Mouse (Mus musculus) megakaryocyte-erythroid progenitor cell, adult 5-6 weeks (primary cell): Measurements from ENCODE around the gene Akr1c12. TPM values are rescaled to one million over a fixed set of nuclear protein-coding genes. Genes with fewer than 3 reads are reported as not detected.

ENCODE experiments used
- ATAC-seq: replicated peaks from 2 replicates; pipeline ENCODE4 v1.8.0; 2016; ENCODE audit warnings: mild to moderate bottlenecking, inconsistent platforms; ENCODE audit not compliant: severe bottlenecking, poor library complexity, low FRiP score, low TSS enrichment
- total RNA-seq, 2 experiments: library from RNA; stranded (forward) in 1 of 2; stranded (reverse) in 1 of 2; fragments of 200-1000, 215-1000 nt in 1 of 2; fragments of >200 nt in 1 of 2; fragmentation: Nextera tagmentation in 1 of 2; gene quantifications; 2 replicates each; pipeline ENCODE4 v1.2.3; 2014 to 2017

Gene Akr1c12
- total RNA-seq, 2 experiments from 2014 or later = not detected

GRCm38 (mm10) chr13:4228441-4228840 is 50.8 kb downstream of the Akr1c12 start, which contains the start of gene Akr1c19:
Gene Akr1c19 (plus strand): TSS chr13:4228700.
- no peak for ATAC-seq

Other genes starting within 250 kb of the Akr1c12 start
- gene Akr1c14, start 230.4 kb downstream of the Akr1c12 start, total RNA-seq (2014; fragmentation: Nextera tagmentation) = not detected in 2 replicates
- not detected in 2 replicates for gene Akr1c14, start 230.4 kb downstream of the Akr1c12 start, total RNA-seq (2017)
- not detected in 2 replicates for gene Akr1c18, start 128.8 kb downstream of the Akr1c12 start, total RNA-seq (2014; fragmentation: Nextera tagmentation)
- not detected in 2 replicates for gene Akr1c18, start 128.8 kb downstream of the Akr1c12 start, total RNA-seq (2017)
- 8.3 and 13.6 TPM in 2 replicates for gene Akr1c13, start 88.3 kb downstream of the Akr1c12 start, total RNA-seq (2014; fragmentation: Nextera tagmentation)
- 21.0 and 47.9 TPM in 2 replicates for gene Akr1c13, start 88.3 kb downstream of the Akr1c12 start, total RNA-seq (2017)
- gene Akr1c19, start 50.7 kb downstream of the Akr1c12 start, total RNA-seq (2014; fragmentation: Nextera tagmentation) = not detected in 2 replicates
- gene Akr1c19, start 50.7 kb downstream of the Akr1c12 start, total RNA-seq (2017) = not detected in 2 replicates
- not detected in 2 replicates for gene Akr1c6, start 154.9 kb upstream of the Akr1c12 start, total RNA-seq (2014; fragmentation: Nextera tagmentation)
- gene Akr1c6, start 154.9 kb upstream of the Akr1c12 start, total RNA-seq (2017) = not detected in 2 replicates
- gene Akr1c20, start 243.9 kb upstream of the Akr1c12 start, total RNA-seq (2014; fragmentation: Nextera tagmentation) = not detected in 2 replicates
- gene Akr1c20, start 243.9 kb upstream of the Akr1c12 start, total RNA-seq (2017) = not detected in 2 replicates